Mouse (Mus musculus) liver, postnatal 0 days (tissue): ENCODE measurements around the gene Npas2.

Experiments used
- CTCF ChIP-seq: sonication (generic); IDR thresholded peaks from 2 replicates; pipeline ENCODE4 v1.5.1; 2016; ENCODE audit warnings: antibody characterized with exemption, low read depth
- EP300 ChIP-seq: IDR thresholded peaks from 2 replicates; pipeline ENCODE4 v1.6.1; 2016; ENCODE audit warnings: antibody characterized with exemption, low read depth, mild to moderate bottlenecking

DNA sequence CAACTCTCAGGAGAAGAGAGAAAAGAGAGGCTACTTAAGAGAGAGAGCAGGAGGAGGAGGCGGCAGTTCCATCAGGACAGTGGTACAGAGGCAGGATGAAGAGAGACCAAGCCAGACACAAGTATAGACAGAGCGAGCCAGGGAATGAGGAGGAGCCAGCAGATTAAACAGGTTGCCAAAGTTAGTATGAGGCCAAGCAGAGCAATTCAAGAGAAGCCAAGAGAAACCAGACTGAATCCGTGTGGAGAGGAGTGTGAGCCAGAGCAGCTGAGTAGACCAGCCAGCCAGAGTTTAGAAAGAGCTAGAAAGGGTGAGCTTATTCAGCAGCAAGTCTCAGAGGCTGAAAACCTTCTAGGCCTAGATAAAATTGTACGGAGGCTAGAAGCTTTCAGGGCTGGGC lies 194.0 kb downstream of the Npas2 start:
- TF ChIP-seq EP300, result no peak
- TF ChIP-seq CTCF, result no peak
